Mouse (Mus musculus): ENCODE data around the gene Cmpk1.

DNA sequence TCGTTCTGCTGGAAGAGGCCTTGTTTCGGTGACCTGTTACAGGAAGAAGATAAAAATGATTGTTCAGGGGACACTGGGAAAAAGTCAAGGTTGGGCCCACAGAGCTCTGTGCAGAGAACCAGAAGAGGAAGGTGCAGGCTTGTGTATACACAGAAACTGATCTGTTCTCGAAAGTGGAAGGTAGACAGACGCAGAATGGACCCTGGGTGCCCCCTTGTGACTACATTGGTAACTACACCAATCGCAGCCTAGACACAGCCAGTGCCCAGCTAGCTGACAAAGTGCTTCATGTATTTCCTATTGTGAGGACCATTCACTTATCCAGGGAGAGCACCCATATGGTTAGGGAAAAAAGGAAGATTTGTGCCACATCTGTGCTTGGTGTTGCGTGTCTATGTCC is 39.6 kb downstream of the Cmpk1 start:
- TF ChIP-seq CTCF (IDR thresholded peaks at IDR 0.05; ENCODE audit: low read depth, low read length), result peak; percentile 46; the same call in 1 of the 2 replicates
- no peak for TF ChIP-seq POLR2A (IDR thresholded peaks at IDR 0.05; ENCODE audit: borderline replicate concordance, low read depth, low read length)

Data from bone marrow macrophage, adult 2 months (primary cell).